Comparison of ENCODE assay signal across 9 mouse cellular contexts in genomic region chr6:90534701-90535475, GRCm38 (mm10). TPM values are rescaled to one million over a fixed set of nuclear protein-coding genes. Genes with fewer than 3 reads are reported as not detected.
DNase-seq lines count a peak whose midpoint lies in the region; ATAC-seq lines count a peak whose summit lies in the region.
"Had no signal": no experiment of that assay in that cellular context is flagged by ENCODE, and none has a peak within 500 bp of the region (broad histone marks: within the 10 kb centered on the region; RNA-seq: fewer than 3 reads in every experiment).

No protein-coding gene starts in this region.

- no peak overlapping the region for H3K9ac ChIP-seq in forebrain, embryonic 13.5 days
- no peak overlapping the region for H3K9ac ChIP-seq in forebrain, embryonic 11.5 days (ENCODE audit: low read length)
- no peak overlapping the region for H3K9ac ChIP-seq in neural tube, embryonic 13.5 days
- H3K9ac ChIP-seq: heart, embryonic 15.5 days had no signal

- peak overlapping the region; percentile 59 for H3K27ac ChIP-seq in forebrain, embryonic 13.5 days
- H3K27ac ChIP-seq in forebrain, embryonic 11.5 days (ENCODE audit: low read depth, low read length), result no peak overlapping the region
- peak overlapping the region; percentile 73 for H3K27ac ChIP-seq in neural tube, embryonic 13.5 days (replicated peaks)
- H3K27ac ChIP-seq: heart, embryonic 15.5 days had no signal

- H3K36me3 ChIP-seq in forebrain, embryonic 13.5 days (ENCODE audit: poor library complexity, severe bottlenecking), result no peaks in the 10 kb centered on the region
- no peaks in the 10 kb centered on the region for H3K36me3 ChIP-seq in forebrain, embryonic 11.5 days (ENCODE audit: control insufficient read depth, insufficient read depth, low read length)
- no peaks in the 10 kb centered on the region for H3K36me3 ChIP-seq in neural tube, embryonic 13.5 days
- H3K36me3 ChIP-seq: heart, embryonic 15.5 days had no signal

- H3K9me3 ChIP-seq in forebrain, embryonic 13.5 days (replicated peaks), result no peaks in the 10 kb centered on the region
- no peaks in the 10 kb centered on the region for H3K9me3 ChIP-seq in forebrain, embryonic 11.5 days (ENCODE audit: control insufficient read depth, low read length)
- H3K9me3 ChIP-seq in neural tube, embryonic 13.5 days, result no peaks in the 10 kb centered on the region
- H3K9me3 ChIP-seq: heart, embryonic 15.5 days had no signal

- H3K4me2 ChIP-seq in forebrain, embryonic 13.5 days, result no peak overlapping the region
- no peak overlapping the region for H3K4me2 ChIP-seq in forebrain, embryonic 11.5 days (ENCODE audit: low read depth, low read length, severe bottlenecking)
- H3K4me2 ChIP-seq in neural tube, embryonic 13.5 days, result no peak overlapping the region
- H3K4me2 ChIP-seq: heart, embryonic 15.5 days had no signal

- 55% methylated on average over 8 of the region's 8 CpGs for WGBS in forebrain, embryonic 13.5 days
- WGBS in forebrain, embryonic 11.5 days, result 80% methylated on average over 8 of the region's 8 CpGs
- 58% methylated on average over 8 of the region's 8 CpGs for WGBS in neural tube, embryonic 13.5 days

- H3K27me3 ChIP-seq in forebrain, embryonic 13.5 days, result 0 out of 2 replicates have a peak, but pooled peaks cover 6% of the 10 kb centered on the region
- H3K27me3 ChIP-seq in forebrain, embryonic 11.5 days (ENCODE audit: control insufficient read depth, insufficient read depth, low read length), result no peaks in the 10 kb centered on the region
- no peaks in the 10 kb centered on the region for H3K27me3 ChIP-seq in neural tube, embryonic 13.5 days

- no peak for DNase-seq in forebrain, embryonic 11.5 days (ENCODE audit: low spot score)
- DNase-seq in cerebellum, postnatal 25 days, result peak; percentile 84 to 86
- peak; percentile 68 for DNase-seq in layer of hippocampus, adult 9-10 months (ENCODE audit: low spot score)
- DNase-seq in lung, postnatal 25 days (ENCODE audit: low spot score), result no peak
- DNase-seq in urinary bladder, postnatal 14 days (ENCODE audit: low spot score), result no peak

- peaks cover 20% of the 10 kb centered on the region for H3K4me1 ChIP-seq in forebrain, embryonic 13.5 days
- no peaks in the 10 kb centered on the region for H3K4me1 ChIP-seq in forebrain, embryonic 11.5 days (replicated peaks; ENCODE audit: control insufficient read depth, insufficient read depth, low read length)
- H3K4me1 ChIP-seq in neural tube, embryonic 13.5 days (replicated peaks), result peaks cover 13% of the 10 kb centered on the region; the same call in 1 of the 2 replicates
- H3K4me1 ChIP-seq: heart, embryonic 15.5 days had no signal

- no peak overlapping the region for H3K4me3 ChIP-seq in forebrain, embryonic 13.5 days
- no peak overlapping the region for H3K4me3 ChIP-seq in forebrain, embryonic 11.5 days (ENCODE audit: low read depth, low read length)
- no peak overlapping the region for H3K4me3 ChIP-seq in neural tube, embryonic 13.5 days
- H3K4me3 ChIP-seq: heart, embryonic 15.5 days had no signal

- peak; percentile 89 for ATAC-seq in forebrain, embryonic 13.5 days
- ATAC-seq in forebrain, embryonic 11.5 days (replicated peaks; ENCODE audit: low FRiP score), result no peak
- ATAC-seq in neural tube, embryonic 13.5 days (ENCODE audit: low read depth), result peak; percentile 85
- ATAC-seq in CD4-positive, CD25-positive, alpha-beta regulatory T cell, adult 4 months, result no peak

RNA-seq across cellular contexts. Expression of gene Aldh1l1, which starts 48.7 kb away (rescaled TPM):
- 8.1 and 9.6 TPM in 2 replicates for polyA plus RNA-seq in forebrain, embryonic 13.5 days (2015; fragmentation: Nextera tagmentation; extraction: Ambion mirVana)
- 1.2 and 2.8 TPM in 2 replicates for polyA plus RNA-seq in forebrain, embryonic 11.5 days (2014; fragmentation: Nextera tagmentation; extraction: Ambion mirVana)
- 38.3 and 38.6 TPM in 2 replicates for polyA plus RNA-seq in neural tube, embryonic 13.5 days (2015; fragmentation: Nextera tagmentation; extraction: Ambion mirVana)
- polyA plus RNA-seq in CD4-positive, CD25-positive, alpha-beta regulatory T cell, adult 4 months (2017; shearing (Covaris generic)), result 1 to 10 TPM; 1.4 to 5.1 TPM

Comparison
In these comparisons a context has a peak if more than half of its experiments do, and no peak if none do; other contexts are left out.
1. ATAC-seq: peak in forebrain, embryonic 13.5 days (single experiment) and neural tube, embryonic 13.5 days (single experiment); none in forebrain, embryonic 11.5 days (single experiment) and CD4-positive, CD25-positive, alpha-beta regulatory T cell, adult 4 months (single experiment).
2. DNase-seq: peak in cerebellum, postnatal 25 days (2 of 2) and layer of hippocampus, adult 9-10 months (single experiment); none in forebrain, embryonic 11.5 days (single experiment), lung, postnatal 25 days (single experiment) and urinary bladder, postnatal 14 days (single experiment).